Mouse (Mus musculus) C2C12 (cell line): ENCODE measurements around the gene Snx9. TPM values are rescaled to one million over a fixed set of nuclear protein-coding genes. Genes with fewer than 3 reads are reported as not detected.
A peak's percentile ranks its signal among the peaks of the same experiment; 100 is the strongest.

Experiments used
- H3K27me3 ChIP-seq: one replicate; pipeline ENCODE4 v1.6.1; 2011; ENCODE audit not compliant: control insufficient read depth, insufficient read depth, insufficient read length
- H3K36me3 ChIP-seq: one replicate; pipeline ENCODE4 v1.6.1; 2011; ENCODE audit not compliant: control insufficient read depth, insufficient read depth
- H3K4me3 ChIP-seq: one replicate; pipeline ENCODE4 v1.5.1; 2011; ENCODE audit warnings: mild to moderate bottlenecking, control low read depth; ENCODE audit not compliant: poor library complexity, insufficient read depth, severe bottlenecking
- H3K79me2 ChIP-seq: one replicate; pipeline ENCODE4 v1.6.1; 2011; ENCODE audit not compliant: control insufficient read depth, insufficient read depth
- H3K79me3 ChIP-seq: one replicate; pipeline ENCODE4 v1.6.1; 2011; ENCODE audit warnings: low read depth, control low read depth
- H3ac ChIP-seq: one replicate; pipeline ENCODE3; 2011; ENCODE audit warnings: low read depth; ENCODE audit not compliant: control insufficient read depth, insufficient read length
- CEBPB ChIP-seq: IDR thresholded peaks from one replicate; pipeline ENCODE4 v1.6.1; 2011; ENCODE audit warnings: low read depth, mild to moderate bottlenecking, control low read depth, moderate library complexity
- CTCF ChIP-seq: IDR thresholded peaks from one replicate; pipeline ENCODE4 v1.5.1; 2011; ENCODE audit not compliant: control insufficient read depth, insufficient read depth, insufficient read length
- FOSL1 ChIP-seq: IDR thresholded peaks from one replicate; pipeline ENCODE4 v1.8.0; 2011; ENCODE audit warnings: mild to moderate bottlenecking, low read length; ENCODE audit not compliant: poor library complexity, insufficient read depth, severe bottlenecking
- MAX ChIP-seq: IDR thresholded peaks from one replicate; pipeline ENCODE4 v1.6.1; 2011; ENCODE audit warnings: mild to moderate bottlenecking, control low read depth
- MYOD1 ChIP-seq: IDR thresholded peaks from one replicate; pipeline ENCODE4 v1.6.1; 2011; ENCODE audit warnings: low read depth; ENCODE audit not compliant: control insufficient read depth, insufficient read length
- MYOG ChIP-seq: IDR thresholded peaks from one replicate; pipeline ENCODE4 v1.6.1; 2011; ENCODE audit not compliant: control insufficient read depth, insufficient read length; ENCODE audit errors: extremely low read depth
- USF1 ChIP-seq: IDR thresholded peaks from one replicate; pipeline ENCODE4 v1.6.1; 2011; ENCODE audit warnings: low read depth, mild to moderate bottlenecking, control low read depth, moderate library complexity
- long read RNA-seq, 2 experiments: library from polyadenylated mRNA; unstranded; transcript quantifications; one replicate each; pipeline ENCODE4 v2.0.0; 2019 to 2020
- polyA plus RNA-seq: library from polyadenylated mRNA; unstranded; fragments of >200 nt; fragmentation: generic; extraction: Trizol; gene quantifications from one replicate; pipeline ENCODE4 v1.2.1, GENCODE M21; 2012; ENCODE audit warnings: missing spikeins

Gene Snx9
- polyA plus RNA-seq = 57.5 TPM
- long read RNA-seq, experiment 1, transcript Snx9-201 (18 exons, 3,331 nt) = major isoform, 38 of 64 reads
- long read RNA-seq, experiment 1, partial matches to known transcripts = 12 of 64 reads
- long read RNA-seq, experiment 1, other reads (novel, unspliced or antisense) = 14 of 64 reads
- long read RNA-seq, experiment 2, transcript Snx9-201 (18 exons, 3,331 nt) = major isoform, 284 of 328 reads
- long read RNA-seq, experiment 2, partial matches to known transcripts = 10 of 328 reads
- long read RNA-seq, experiment 2, other reads (novel, unspliced or antisense) = 34 of 328 reads

GRCm38 (mm10) chr17:5841128-5841942, at the start of gene Snx9:
TSS of gene Snx9 (plus strand) at chr17:5841329.
- H3K36me3 ChIP-seq = no peaks in the 10 kb centered on the region
- no peaks in the 10 kb centered on the region for H3K27me3 ChIP-seq
- H3ac ChIP-seq = peak within 1 kb of the TSS; percentile 99
- H3K79me2 ChIP-seq = peaks cover 73% of the 10 kb centered on the region
- H3K79me3 ChIP-seq = peaks cover 53% of the 10 kb centered on the region
- no peak for TF ChIP-seq MYOD1
- peak within 1 kb of the TSS; percentile 76 for H3K4me3 ChIP-seq

GRCm38 (mm10) chr17:5792164-5792791, 48.9 kb upstream of the Snx9 start:
- TF ChIP-seq CEBPB = no peak
- TF ChIP-seq USF1 = no peak
- no peak for TF ChIP-seq MAX
- no peak for TF ChIP-seq CTCF
- TF ChIP-seq FOSL1 = no peak
- TF ChIP-seq MYOD1 = no peak
- TF ChIP-seq MYOG = no peak
- Histone ChIP-seq H3K4me3 (no peak overlapping the region), H3K79me2 (no peaks in the 10 kb centered on the region), H3ac (no peak overlapping the region), H3K27me3 (no peaks in the 10 kb centered on the region), H3K79me3 (no peaks in the 10 kb centered on the region), H3K36me3 (no peaks in the 10 kb centered on the region)

- Histone ChIP-seq H3K79me3 (no peaks in the 10 kb centered on the region), H3K36me3 (no peaks in the 10 kb centered on the region), H3K27me3 (no peaks in the 10 kb centered on the region), H3ac (no peak overlapping the region), H3K79me2 (no peaks in the 10 kb centered on the region), H3K4me3 (no peak overlapping the region)
- TF ChIP-seq MYOG = no peak
- no peak for TF ChIP-seq MYOD1
- TF ChIP-seq CTCF = no peak
- no peak for TF ChIP-seq CEBPB
- no peak for TF ChIP-seq USF1
- TF ChIP-seq MAX = no peak
- no peak for TF ChIP-seq FOSL1
These were observed 47.5 kb upstream of the Snx9 start for GRCm38 (mm10) chr17:5793593-5793992.

GRCm38 (mm10) chr17:5794276-5794675, 46.9 kb upstream of the Snx9 start:
- Histone ChIP-seq H3ac (no peak overlapping the region), H3K36me3 (no peaks in the 10 kb centered on the region), H3K27me3 (no peaks in the 10 kb centered on the region), H3K4me3 (no peak overlapping the region), H3K79me2 (no peaks in the 10 kb centered on the region), H3K79me3 (no peaks in the 10 kb centered on the region)
- TF ChIP-seq MYOG = no peak
- no peak for TF ChIP-seq MYOD1
- no peak for TF ChIP-seq CEBPB
- TF ChIP-seq USF1 = no peak
- no peak for TF ChIP-seq MAX
- no peak for TF ChIP-seq CTCF
- TF ChIP-seq FOSL1 = no peak

GRCm38 (mm10) chr17:5795369-5795768, 45.8 kb upstream of the Snx9 start:
- no peak overlapping the region for H3ac ChIP-seq
- TF ChIP-seq CEBPB (no peak), USF1 (no peak), MAX (no peak), FOSL1 (no peak), CTCF (no peak)
- H3K36me3 ChIP-seq = no peaks in the 10 kb centered on the region
- no peaks in the 10 kb centered on the region for H3K79me3 ChIP-seq
- no peak overlapping the region for H3K4me3 ChIP-seq
- peaks cover 7% of the 10 kb centered on the region for H3K79me2 ChIP-seq
- H3K27me3 ChIP-seq = no peaks in the 10 kb centered on the region

GRCm38 (mm10) chr17:5795878-5796277, 45.3 kb upstream of the Snx9 start:
- TF ChIP-seq CTCF (peak; percentile 91), FOSL1 (no peak)
- no peaks in the 10 kb centered on the region for H3K36me3 ChIP-seq
- no peak overlapping the region for H3K4me3 ChIP-seq

More at GRCm38 (mm10) chr17:5795878-5796277, 45.3 kb upstream of the Snx9 start:
- peaks cover 12% of the 10 kb centered on the region for H3K79me2 ChIP-seq
- no peaks in the 10 kb centered on the region for H3K79me3 ChIP-seq
- no peak overlapping the region for H3ac ChIP-seq
- H3K27me3 ChIP-seq = no peaks in the 10 kb centered on the region
